Mouse (Mus musculus): ENCODE measurements around the gene Armc6. TPM values are rescaled to one million over a fixed set of nuclear protein-coding genes. Genes with fewer than 3 reads are reported as not detected.
"Not testable (repeated sequence)": the region's sequence is repeated elsewhere in the genome, so short reads cannot be mapped to it uniquely, and the experiment has no call there.

Gene Armc6
- total RNA-seq, 2 experiments from 2014 or later: 84.6 to 85.4 TPM

GRCm38 (mm10) chr8:70237842-70238241, 3.6 kb upstream of the Armc6 start:
- DNase-seq (ENCODE audit: extremely low spot score in 1 of 2, low spot score in 2 of 2): no peak
- intact Hi-C loops (cut with DNase I): no loop called here

DNA sequence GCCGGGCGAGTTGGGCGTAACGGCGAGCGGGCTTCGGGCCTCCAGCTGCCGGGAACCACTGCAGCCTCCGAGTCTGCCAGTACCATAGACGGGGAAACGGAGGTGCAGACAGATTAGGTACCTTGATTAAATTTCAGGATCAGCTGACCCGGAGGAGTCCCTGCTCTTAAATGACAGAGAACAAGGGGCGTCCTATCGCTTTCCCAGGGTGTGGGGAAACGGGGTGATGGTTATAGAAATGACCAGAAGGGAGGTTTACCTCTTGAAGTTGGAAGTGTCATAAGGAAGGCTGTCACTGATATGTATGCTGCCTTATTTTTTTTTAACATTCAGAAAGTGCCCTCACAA, 489 bp upstream of the Armc6 start:
- no peak for DNase-seq (ENCODE audit: extremely low spot score in 1 of 2, low spot score in 2 of 2)
- intact Hi-C loops (cut with DNase I): no loop called here

DNA sequence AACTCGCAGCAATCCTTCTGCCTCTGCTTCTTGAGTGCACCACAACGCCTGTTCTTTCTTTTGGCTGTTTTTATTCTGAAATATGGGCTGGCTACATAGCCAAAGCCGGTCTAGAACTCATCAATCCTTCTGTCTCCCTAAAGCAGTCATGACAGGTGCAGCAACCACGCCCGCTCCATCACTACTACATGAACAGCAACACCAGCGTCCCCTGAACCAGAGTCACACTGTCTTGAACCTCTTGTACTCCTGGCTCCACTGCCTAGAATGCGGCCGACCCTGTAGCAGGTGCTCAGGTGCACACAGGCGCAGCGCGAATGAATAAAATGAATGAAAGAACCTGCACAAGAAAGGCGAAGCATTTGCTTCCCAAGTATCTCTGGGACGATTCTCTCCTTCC, 660 bp downstream of the Armc6 start:
- no peak for DNase-seq (ENCODE audit: extremely low spot score in 1 of 2, low spot score in 2 of 2)
- intact Hi-C loops (cut with DNase I): no loop called here

DNA sequence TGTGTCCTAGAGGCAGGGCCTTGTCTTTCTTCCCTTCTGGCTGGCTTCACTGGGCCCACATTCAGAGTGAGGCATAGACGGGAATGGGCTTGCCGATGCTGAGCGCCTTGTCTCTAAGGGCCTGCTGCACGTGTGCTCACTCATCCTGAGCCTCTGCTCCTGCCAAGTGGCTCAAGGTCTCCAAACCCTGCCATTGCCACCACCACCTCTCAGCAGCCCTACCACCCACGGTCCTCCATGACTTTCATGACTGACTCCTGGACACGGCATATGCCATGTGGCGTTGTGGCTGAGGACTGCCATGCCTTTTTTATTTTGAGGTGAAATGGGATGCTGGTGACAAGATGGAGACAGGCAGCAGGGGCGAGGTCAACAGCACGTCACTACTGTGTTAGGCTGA, 3.4 kb downstream of the Armc6 start:
- intact Hi-C loops (cut with DNase I): no loop called here
- no peak for DNase-seq (ENCODE audit: extremely low spot score in 1 of 2, low spot score in 2 of 2)

DNA sequence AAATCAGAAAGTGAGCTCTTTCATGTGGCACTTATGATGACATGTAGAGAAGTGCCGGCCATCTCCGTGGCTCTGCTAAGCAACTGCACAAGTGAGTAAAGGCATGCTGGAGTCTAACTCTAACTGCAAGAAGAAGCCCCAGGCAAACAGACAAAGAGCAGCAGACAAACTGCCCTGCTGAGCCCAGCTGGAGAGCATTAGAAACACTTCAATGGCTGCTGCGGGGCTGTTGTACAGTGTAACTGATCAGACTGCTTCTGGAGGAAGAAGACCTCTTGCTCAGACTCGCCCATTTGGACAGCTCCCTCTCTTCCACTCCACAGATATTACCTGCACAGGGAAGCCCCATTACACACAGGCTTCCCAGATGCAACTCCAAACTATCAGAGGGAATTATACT, 6.3 kb downstream of the Armc6 start:
- intact Hi-C loops (cut with DNase I): no loop called here
- no peak for DNase-seq (ENCODE audit: extremely low spot score in 1 of 2, low spot score in 2 of 2)

- intact Hi-C loops (cut with DNase I): no loop called here
- DNase-seq (ENCODE audit: extremely low spot score in 1 of 2, low spot score in 2 of 2): peak in 1 of 2 experiments; percentile 70
Measured at GRCm38 (mm10) chr8:70223341-70223740, 10.9 kb downstream of the Armc6 start.

GRCm38 (mm10) chr8:70222041-70222440, 12.2 kb downstream of the Armc6 start:
- intact Hi-C loops (cut with DNase I): no loop called here
- DNase-seq (ENCODE audit: extremely low spot score in 1 of 2, low spot score in 2 of 2): no peak

DNA sequence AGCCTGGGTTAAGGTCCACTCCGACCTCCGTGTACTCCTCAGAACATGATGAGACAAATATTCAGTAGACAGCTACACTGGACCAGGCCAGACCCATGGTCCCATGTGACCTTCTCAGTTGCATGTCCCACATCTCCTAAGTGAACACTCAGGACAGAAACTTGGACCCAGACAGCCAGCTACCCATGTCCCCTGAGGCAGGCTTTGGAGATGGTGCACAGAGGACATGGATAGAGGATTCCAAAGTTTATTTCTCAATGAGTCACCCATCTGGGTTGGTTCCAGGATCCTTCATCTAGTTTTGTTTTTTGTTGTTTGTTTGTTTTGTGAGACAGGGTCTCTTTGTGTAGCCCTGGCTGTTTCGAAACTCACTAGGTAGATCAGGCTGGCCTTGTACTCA, 13.4 kb downstream of the Armc6 start:
- DNase-seq (ENCODE audit: extremely low spot score in 1 of 2, low spot score in 2 of 2): no peak
- intact Hi-C loops (cut with DNase I): no loop called here

DNA sequence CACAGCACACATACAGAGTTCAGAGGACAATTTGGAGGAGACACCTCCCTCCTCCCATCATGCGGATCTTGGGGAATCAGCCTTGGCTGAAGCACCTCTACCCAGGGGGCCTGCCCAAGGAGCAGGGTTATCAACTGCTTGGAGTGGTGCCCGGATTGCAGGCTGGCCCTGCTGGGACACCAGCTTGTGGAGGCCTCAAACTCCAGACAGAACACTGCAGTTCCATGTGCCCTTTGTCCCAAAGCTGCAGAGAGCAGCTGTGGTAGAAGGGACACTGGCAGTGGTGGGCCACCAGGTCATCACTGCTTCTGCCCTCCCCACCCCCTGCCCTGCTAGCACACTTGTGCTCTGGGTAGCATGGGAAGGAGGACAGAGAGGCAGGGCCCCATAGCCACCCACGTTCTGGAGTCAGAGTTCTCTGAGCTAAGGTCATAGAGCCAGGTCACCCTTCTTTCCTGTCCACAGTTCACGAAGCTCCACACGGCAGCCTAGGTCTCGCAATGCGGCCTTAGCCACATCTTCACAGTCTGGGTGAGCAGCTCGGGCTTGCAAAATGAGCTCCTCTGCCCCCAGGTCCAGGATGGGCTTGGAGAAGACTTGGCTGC, 13.9 kb downstream of the Armc6 start:
- peak in 1 of 2 experiments; percentile 46 for DNase-seq (ENCODE audit: extremely low spot score in 1 of 2, low spot score in 2 of 2)
- intact Hi-C loops (cut with DNase I): no loop called here

DNA sequence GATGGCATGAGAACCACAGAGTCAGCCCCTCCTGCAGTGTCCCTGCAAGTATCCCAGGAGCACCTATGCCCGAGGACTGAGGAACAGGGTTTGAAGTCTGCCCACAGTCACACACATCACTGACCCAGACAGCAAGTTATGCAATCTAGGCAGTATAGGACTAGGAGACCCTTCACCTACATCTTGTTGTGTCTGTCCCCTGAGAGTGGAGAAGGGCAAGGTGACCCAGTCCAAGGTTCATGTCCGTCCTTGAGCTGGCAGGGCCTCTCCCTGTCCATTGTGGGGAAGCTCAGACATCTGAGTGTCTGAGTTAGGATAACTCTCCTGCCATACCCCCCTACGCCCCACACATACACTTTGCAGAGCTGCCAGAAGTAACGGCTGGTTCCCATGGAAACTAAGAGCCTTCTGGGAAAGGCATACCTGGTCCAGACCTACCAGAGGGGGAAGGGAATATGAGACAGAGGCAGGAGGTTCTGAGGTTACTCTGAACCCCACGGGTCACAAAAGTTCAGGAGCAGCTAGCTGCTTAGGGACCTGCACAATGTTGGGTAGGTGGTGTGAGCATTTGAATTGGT, 15.1 kb downstream of the Armc6 start:
- intact Hi-C loops (cut with DNase I): no loop called here

GRCm38 (mm10) chr8:70217441-70217840, 16.8 kb downstream of the Armc6 start:
- no peak for DNase-seq (ENCODE audit: extremely low spot score in 1 of 2, low spot score in 2 of 2)
- intact Hi-C loops (cut with DNase I): no loop called here

More for the DNA sequence above, 15.1 kb downstream of the Armc6 start:
- DNase-seq (ENCODE audit: extremely low spot score in 1 of 2, low spot score in 2 of 2): no peak

DNA sequence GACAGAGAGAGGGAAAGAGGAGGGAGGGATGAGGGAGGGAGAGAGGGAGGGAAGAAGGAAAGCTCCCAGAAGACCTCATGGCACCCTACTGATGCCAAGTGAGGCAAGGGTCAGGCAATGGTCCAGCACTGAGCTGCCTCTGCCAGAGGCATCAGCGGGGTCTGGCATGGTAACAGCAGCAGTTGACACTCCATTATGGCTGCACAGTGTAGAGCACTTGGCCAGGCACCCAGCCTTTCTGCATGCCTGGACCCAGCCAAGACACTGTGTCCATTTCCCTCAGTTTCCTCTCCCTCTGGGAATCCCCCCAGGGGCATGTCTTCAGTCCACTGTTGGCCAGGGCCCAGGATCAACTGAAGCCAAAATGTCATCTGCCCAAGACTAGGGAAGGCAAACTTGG, 17.7 kb downstream of the Armc6 start:
- intact Hi-C loops (cut with DNase I): no loop called here

GRCm38 (mm10) chr8:70216161-70216560, 18.1 kb downstream of the Armc6 start:
- intact Hi-C loops (cut with DNase I); DNase-seq (ENCODE audit: extremely low spot score in 1 of 2, low spot score in 2 of 2): not testable (repeated sequence)

More for the DNA sequence above, 17.7 kb downstream of the Armc6 start:
- peak; percentile 73 to 74 for DNase-seq (ENCODE audit: extremely low spot score in 1 of 2, low spot score in 2 of 2)

- intact Hi-C loops (cut with DNase I): no loop called here
- no peak for DNase-seq (ENCODE audit: extremely low spot score in 1 of 2, low spot score in 2 of 2)
Measured at GRCm38 (mm10) chr8:70215092-70215491, 19.2 kb downstream of the Armc6 start.

DNA sequence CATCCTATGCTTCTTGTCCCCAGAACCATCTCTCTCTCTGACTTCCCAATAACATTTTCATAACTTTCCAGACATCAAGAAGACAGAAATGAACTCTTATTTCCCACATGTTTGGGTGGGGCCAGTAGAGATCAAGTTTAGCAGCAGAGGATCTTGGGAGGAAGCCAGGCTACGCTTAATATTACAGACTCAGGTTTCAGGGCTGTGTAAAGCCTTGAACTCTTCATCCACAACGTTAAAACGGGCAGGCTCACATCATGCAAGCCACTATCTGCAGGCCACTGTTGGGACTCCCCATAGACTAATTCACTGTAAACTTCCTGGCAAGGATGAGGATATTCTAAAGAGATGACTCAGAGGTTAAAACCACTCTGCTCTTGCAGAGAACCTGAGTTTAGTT, 19.9 kb downstream of the Armc6 start:
- intact Hi-C loops (cut with DNase I): no loop called here
- no peak for DNase-seq (ENCODE audit: extremely low spot score in 1 of 2, low spot score in 2 of 2)

DNA sequence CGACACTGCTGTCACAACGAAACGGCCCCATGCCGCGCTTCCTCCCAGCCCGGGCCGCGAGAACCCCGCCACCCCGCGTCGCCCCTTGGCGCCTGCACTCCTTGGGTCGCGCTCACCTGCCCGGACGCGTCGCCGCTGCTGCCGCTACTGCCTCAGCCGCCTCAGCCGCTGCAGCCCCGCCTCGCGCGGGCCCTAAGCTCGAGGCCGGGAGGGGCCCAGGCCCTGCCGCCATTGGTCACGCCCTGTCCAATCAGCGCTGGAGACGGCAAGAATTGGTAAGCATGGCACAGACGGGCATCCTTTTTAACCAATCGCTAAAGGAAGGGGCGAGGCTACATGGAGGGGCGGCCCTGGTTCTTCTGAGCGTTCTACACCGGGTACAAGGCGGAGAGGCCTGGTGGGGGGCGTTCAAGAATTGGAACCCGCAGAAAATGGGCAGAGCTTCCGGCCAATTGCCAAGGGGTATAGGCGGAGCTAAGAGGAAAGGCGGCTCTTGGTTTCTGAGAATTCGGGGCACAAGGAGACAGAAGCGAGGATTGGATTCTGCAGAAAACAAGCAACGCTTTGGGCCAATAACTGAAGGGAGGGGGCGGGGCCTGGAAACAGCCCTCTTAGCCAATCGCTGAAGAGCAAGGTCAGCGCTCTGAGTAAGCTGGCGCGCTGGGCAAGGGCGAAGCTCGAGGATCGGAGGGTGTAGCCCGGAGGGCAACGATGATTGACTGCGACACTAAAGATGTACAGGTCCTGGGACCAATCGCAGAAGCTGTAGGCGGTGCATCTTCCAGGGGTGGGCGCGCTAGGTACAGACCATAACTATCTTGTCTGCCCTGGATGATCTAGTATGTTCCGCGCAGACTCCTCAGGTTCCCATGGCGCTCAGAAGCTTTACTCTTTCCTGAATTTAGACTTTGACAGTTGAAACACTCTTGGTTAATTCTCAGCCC, 21.9 kb downstream of the Armc6 start, which contains the start of gene Slc25a42:
TSS of gene Slc25a42 (minus strand) at position 194 of the 944 bp plus-strand sequence.
- intact Hi-C loops (cut with DNase I): no loop called here
- peak; percentile 98 to 99 for DNase-seq (ENCODE audit: extremely low spot score in 1 of 2, low spot score in 2 of 2)

- DNase-seq (ENCODE audit: extremely low spot score in 1 of 2, low spot score in 2 of 2): peak in 1 of 2 experiments; percentile 69
- intact Hi-C loops (cut with DNase I): no loop called here
Measured at GRCm38 (mm10) chr8:70211726-70212111, 22.5 kb downstream of the Armc6 start.

DNA sequence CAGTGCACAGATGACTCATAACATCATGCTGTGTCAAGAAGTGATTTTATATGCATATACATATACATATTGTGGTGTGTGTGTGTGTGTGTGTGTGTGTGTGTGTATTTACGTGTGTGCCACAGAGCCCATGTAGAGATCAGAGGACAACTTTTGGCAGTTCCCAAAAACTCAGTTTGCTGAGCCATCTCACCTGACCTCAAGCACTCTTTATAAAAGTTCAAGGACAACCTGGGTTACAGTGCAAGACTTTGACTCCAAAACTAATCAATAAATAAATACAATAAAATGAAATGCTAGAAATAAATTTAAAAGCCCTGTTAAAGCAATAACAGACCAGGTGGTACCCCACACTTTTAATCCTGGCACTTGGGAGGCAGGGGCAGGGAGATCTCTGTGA, 23.0 kb downstream of the Armc6 start:
- no peak for DNase-seq (ENCODE audit: extremely low spot score in 1 of 2, low spot score in 2 of 2)
- intact Hi-C loops (cut with DNase I): no loop called here

GRCm38 (mm10) chr8:70210538-70210937, 23.7 kb downstream of the Armc6 start:
- peak in 1 of 2 experiments; percentile 51 for DNase-seq (ENCODE audit: extremely low spot score in 1 of 2, low spot score in 2 of 2)
- intact Hi-C loops (cut with DNase I): no loop called here

DNA sequence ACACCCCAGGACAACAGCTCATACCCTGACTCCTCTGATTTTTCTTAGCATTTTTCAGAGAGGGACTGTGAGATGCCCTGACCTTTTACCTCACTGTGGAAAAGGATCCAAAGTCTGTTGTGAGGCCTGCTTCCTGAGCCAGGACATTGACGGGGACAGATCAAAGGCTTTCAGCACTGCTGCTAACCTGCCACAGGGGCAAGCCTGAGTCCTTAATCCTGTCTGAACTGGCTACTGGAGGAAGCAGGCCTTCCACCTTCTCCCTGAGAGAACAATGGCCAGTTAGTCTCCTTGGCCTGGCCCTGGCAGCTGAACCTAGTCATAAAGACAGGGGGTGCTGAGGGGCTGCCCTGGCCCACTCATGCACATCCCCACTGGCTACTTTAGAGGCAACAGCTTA, 26.1 kb downstream of the Armc6 start:
- intact Hi-C loops (cut with DNase I): no loop called here
- DNase-seq (ENCODE audit: extremely low spot score in 1 of 2, low spot score in 2 of 2): peak in 1 of 2 experiments; percentile 64
